Mouse (Mus musculus) stomach, postnatal 0 days (tissue): Measurements from ENCODE around the gene Esr2.

Source experiments
- CTCF ChIP-seq: IDR thresholded peaks from 2 replicates; pipeline ENCODE4 v1.5.1; 2016; ENCODE audit warnings: antibody characterized with exemption, low read depth, mild to moderate bottlenecking, moderate library complexity
- EP300 ChIP-seq: optimal IDR thresholded peaks from 2 replicates; pipeline ENCODE3; 2016; ENCODE audit warnings: antibody characterized with exemption

DNA sequence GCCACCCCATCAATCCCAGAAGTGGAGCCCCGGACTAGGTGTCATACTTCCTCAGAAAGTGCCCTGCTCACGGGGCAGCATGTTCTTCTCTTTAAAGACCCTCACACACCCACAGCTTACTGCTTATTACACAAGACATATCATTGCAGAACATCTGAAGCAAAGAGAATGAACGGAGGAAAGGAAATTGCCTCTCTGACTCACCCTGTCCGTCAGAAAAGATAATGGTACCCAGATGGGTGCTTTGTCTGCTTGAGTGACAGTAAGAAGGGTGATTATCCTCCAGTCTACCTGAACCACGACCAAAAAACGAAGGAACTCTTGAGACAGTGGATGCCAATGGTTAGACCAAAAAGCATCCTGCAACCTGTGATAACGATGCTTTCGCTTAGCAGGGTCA lies 4.4 kb upstream of the Esr2 start:
- no peak for TF ChIP-seq CTCF
- TF ChIP-seq EP300 = no peak
